Mouse (Mus musculus) CH12.LX (cell line): ENCODE data around the gene Stoml2.

Experiments
- CTCF ChIP-seq, 2 experiments: IDR thresholded peaks in 1 of 2; conservative IDR thresholded peaks in 1 of 2; 2 replicates each; pipeline ENCODE4 v1.5.1; 2011 to 2012; ENCODE audit warnings: low read depth in 2 of 2, low read length in 2 of 2, improper control_type of control experiment in 1 of 2, inconsistent platforms in 1 of 2, mild to moderate bottlenecking in 1 of 2, moderate library complexity in 1 of 2
- EP300 ChIP-seq: IDR thresholded peaks from 2 replicates; pipeline ENCODE4 v1.6.1; 2011; ENCODE audit warnings: low read length, improper control_type of control experiment
- JUND ChIP-seq: conservative IDR thresholded peaks from 2 replicates; pipeline ENCODE4 v1.6.1; 2011; ENCODE audit warnings: low read depth, low read length, improper control_type of control experiment
- MAZ ChIP-seq: IDR thresholded peaks from 2 replicates; pipeline ENCODE4 v1.6.1; 2012; ENCODE audit warnings: low read depth, mild to moderate bottlenecking, inconsistent platforms, low read length, improper control_type of control experiment, moderate library complexity
- MYC ChIP-seq: IDR thresholded peaks from 2 replicates; pipeline ENCODE4 v1.6.1; 2011; ENCODE audit warnings: low read depth, mild to moderate bottlenecking, improper control_type of control experiment, low read length
- POLR2A ChIP-seq: IDR thresholded peaks from 2 replicates; pipeline ENCODE4 v1.6.1; 2011; ENCODE audit warnings: low read depth, mild to moderate bottlenecking, improper control_type of control experiment, low read length
- TCF12 ChIP-seq: IDR thresholded peaks from 2 replicates; pipeline ENCODE4 v1.6.1; 2014; ENCODE audit warnings: low read depth, mild to moderate bottlenecking, inconsistent platforms, low read length, improper control_type of control experiment

DNA sequence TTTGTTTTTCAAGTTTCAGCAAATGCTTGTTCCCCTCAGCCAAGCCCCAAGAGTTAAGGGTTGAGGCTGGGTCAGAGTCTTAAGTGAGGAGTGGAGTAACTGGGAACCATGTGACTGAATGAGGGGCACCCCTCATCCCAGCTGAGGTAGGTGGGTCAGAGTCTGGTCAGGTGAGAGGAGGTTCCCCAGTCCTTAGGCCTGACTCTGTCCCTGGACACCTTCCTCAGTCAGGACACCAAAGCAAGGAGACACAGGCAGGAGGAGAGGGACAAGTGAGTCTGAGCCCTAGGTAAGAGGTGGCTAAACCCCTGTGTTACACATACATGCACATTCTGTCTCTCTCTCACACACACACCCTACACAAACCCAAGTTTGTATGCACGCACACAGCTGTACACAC is 991 bp upstream of the Stoml2 start:
- TF ChIP-seq MYC (no peak), POLR2A (no peak), JUND (no peak), EP300 (no peak), CTCF (conservative IDR thresholded peaks at IDR 0.05 in 1 of 2, IDR thresholded peaks at IDR 0.05 in 1 of 2; ENCODE audit: low read depth in 2 of 2, low read length in 2 of 2) (no peak), MAZ (no peak), TCF12 (no peak)
